Comparison of ENCODE assay signal across 27 mouse cellular contexts in the genomic region with DNA sequence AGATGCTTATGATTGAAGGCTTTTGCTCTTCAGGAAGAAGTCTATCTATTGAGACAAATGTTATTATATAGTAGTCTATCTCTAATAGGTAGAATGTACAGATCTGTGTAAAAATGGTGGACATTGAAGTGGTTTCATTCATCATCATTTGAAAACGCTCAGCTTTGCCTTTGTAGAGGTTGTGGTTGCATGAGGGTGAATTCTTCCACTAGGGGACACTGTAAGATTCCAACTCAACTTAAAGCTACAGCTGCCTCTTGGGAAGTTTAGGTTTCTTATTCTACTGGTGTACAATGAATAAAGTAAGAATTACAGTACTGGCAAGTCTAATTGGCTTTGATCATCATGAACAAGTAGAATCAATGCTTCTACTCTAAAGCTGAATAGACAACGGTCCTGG. TPM values are rescaled to one million over a fixed set of nuclear protein-coding genes. Genes with fewer than 3 reads are reported as not detected.
"Had no signal": no experiment of that assay in that cellular context is flagged by ENCODE, and none has a peak within 500 bp of the region (broad histone marks: within the 10 kb centered on the region; RNA-seq: fewer than 3 reads in every experiment).

No protein-coding gene starts in this region.

- H3K27me3 ChIP-seq: lung, embryonic 15.5 days; midbrain, embryonic 13.5 days; midbrain, embryonic 15.5 days; neural tube, embryonic 12.5 days had no signal

- H3K4me1 ChIP-seq: lung, embryonic 15.5 days; megakaryocyte, embryonic 14.5 days; midbrain, embryonic 13.5 days; midbrain, embryonic 15.5 days; neural tube, embryonic 12.5 days had no signal

- H3K4me3 ChIP-seq: lung, embryonic 15.5 days; megakaryocyte, embryonic 14.5 days; midbrain, embryonic 13.5 days; midbrain, embryonic 15.5 days; neural tube, embryonic 12.5 days had no signal

- DNase-seq: lung, adult 2 months; lung, postnatal 14 days; lung, postnatal 36 days; right cerebral cortex, adult 18-20 months; right cerebral cortex, postnatal 25 days; right cerebral cortex, postnatal 4 days; spleen, adult 18-20 months; thymus, adult 18-20 months; thymus, postnatal 14 days; thymus, postnatal 36 days had no signal

- H3K36me3 ChIP-seq: lung, embryonic 15.5 days; midbrain, embryonic 13.5 days; midbrain, embryonic 15.5 days; neural tube, embryonic 12.5 days had no signal

- H3K9ac ChIP-seq: lung, embryonic 15.5 days; midbrain, embryonic 13.5 days; midbrain, embryonic 15.5 days; neural tube, embryonic 12.5 days had no signal

- H3K27ac ChIP-seq: lung, embryonic 15.5 days; macrophage; midbrain, embryonic 13.5 days; midbrain, embryonic 15.5 days; neural tube, embryonic 12.5 days had no signal

- H3K9me3 ChIP-seq: lung, embryonic 15.5 days; megakaryocyte, embryonic 14.5 days; midbrain, embryonic 13.5 days; midbrain, embryonic 15.5 days; neural tube, embryonic 12.5 days had no signal

- H3K4me2 ChIP-seq: lung, embryonic 15.5 days; midbrain, embryonic 11.5 days; midbrain, embryonic 13.5 days; midbrain, embryonic 15.5 days; neural tube, embryonic 12.5 days had no signal

RNA-seq across cellular contexts. Expression of a gene that starts 52.6 kb away (rescaled TPM):
- total RNA-seq: megakaryocyte progenitor cell, adult 5-6 weeks; midbrain, postnatal 0 days; monocyte, adult 5-6 weeks; neutrophil, adult 5-6 weeks had no signal
- polyA plus RNA-seq: lung, adult 2 months; lung, embryonic 15.5 days; lung, postnatal 0 days; macrophage; midbrain, embryonic 11.5 days; midbrain, embryonic 13.5 days; midbrain, embryonic 15.5 days; midbrain, postnatal 0 days; neural tube, embryonic 12.5 days; neural tube, embryonic 14.5 days; small intestine, adult 2 months; stomach, embryonic 14.5 days; stomach, embryonic 16.5 days; thymus, postnatal 0 days had no signal
